Mouse (Mus musculus): ENCODE measurements at regions not wholly inside any gene's neighbourhood (a gene's known extent, or its start where the extent isn't known, plus 50 kb on each side); places are given as distances from the start of the nearest gene placed in this dataset.

DNA sequence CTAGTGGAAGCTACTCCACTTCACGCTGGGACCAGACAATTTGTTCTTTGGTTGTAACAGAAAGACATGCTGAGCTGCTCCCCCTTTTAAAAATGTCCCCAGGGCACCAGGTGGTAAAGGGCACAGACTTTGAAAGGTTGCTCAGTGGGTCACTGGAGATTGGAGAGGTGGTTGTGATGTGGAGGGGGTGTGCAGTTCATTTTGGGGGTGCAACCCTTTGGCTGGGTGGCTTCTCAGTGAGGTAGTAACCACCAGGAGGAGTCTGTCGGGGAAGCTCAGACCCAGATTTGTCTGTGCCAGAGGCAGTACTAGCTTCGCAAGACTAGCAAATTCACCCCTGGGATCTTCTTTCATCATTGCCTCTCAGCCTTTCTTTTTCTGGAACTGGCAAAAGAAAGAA lies 189.0 kb upstream of the Krr1 start:
- DNase-seq: no peak

DNA sequence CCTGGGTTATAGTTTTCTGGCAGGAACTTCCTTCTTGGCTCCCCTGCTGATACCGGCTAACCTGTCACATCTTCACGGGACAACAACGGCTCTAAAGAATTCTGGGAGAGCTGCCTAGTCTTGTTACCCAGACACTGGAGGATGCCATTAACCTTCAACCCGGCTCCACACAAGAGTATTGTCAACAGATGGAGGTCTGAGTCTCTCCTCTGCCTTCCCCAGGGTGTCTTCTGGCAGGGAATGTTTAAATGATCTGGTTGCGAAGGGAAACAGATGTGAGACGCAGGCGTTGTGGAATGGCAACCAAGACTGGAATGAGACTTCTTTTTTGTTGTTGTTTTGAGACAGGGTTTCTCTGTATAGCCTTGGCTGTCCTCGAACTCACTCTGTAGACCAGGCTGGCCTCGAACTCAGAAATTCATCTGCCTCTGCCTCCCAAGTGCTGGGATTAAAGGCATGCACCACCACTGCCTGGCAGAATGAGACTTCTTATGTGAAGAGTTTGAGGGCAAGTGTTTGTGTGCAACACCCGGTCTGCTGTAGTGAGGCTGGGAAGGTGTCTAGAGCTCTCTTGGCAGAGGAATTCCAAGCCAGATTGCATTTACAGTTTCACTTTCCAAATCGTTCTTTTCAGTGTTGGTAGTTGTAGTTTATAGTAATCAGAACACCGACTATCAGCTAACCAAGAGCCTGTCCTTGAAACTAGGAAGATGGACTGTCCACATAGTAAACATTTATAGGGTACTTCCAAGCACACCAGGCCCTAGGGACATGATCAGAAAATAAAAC lies 188.2 kb upstream of the Krr1 start:
- no peak for DNase-seq

DNA sequence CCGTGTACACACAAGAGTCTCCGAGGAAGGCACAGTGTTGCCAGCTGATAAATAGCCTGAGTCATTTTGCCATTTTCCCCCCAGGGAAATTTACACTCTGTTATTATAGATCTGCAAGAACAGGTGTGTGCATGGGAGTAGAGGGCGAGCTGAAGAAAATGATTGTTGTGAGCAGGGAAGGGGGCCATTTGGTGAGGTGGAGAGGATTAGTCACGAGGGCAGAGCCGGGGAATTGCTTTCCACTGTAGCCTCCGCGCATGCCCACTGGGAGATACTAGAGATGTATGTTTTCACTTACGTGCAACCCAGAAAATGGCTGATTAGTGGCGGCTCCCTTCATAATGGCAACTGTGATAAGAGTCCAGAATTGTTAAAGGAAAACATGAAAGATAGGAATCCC lies 185.3 kb upstream of the Krr1 start:
- DNase-seq: no peak

DNA sequence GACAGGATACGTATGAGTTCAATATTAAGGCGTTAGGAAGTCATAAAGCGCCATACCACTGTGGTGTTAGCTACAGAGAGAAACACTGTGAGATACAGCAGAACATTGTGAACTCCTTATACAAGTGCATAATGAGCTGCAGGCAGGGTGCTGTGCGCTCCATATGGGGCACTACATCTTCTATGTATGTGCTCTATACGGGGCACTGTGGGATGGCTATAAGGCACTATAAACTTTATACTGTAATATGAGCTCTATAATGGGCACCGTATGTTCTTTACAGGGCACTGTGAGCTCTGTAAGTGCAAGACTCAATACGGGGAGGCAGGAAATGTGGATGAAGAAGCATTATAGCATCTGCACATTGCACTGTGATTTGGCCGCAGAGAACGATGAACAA lies 183.2 kb upstream of the Krr1 start:
- no peak for DNase-seq

DNA sequence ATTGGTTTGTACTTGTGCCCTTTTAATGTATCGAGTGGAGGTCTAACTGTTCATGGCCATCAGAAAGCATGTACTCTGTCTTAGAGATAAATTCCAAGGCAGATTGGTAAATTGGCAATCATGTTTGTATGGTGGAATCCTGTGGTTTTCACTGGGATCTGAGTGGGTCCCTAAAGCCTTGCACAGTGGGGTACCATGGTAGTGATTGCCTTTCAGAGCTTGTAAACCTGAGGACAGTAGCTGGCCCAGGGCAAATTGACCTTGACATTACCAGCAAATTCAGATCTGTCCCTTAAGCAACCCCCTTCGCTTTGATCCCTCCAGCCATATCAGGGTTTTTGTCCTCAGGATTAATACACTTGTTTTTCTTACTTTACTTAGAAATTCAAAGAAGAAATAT lies 181.6 kb upstream of the Krr1 start:
- DNase-seq: no peak

DNA sequence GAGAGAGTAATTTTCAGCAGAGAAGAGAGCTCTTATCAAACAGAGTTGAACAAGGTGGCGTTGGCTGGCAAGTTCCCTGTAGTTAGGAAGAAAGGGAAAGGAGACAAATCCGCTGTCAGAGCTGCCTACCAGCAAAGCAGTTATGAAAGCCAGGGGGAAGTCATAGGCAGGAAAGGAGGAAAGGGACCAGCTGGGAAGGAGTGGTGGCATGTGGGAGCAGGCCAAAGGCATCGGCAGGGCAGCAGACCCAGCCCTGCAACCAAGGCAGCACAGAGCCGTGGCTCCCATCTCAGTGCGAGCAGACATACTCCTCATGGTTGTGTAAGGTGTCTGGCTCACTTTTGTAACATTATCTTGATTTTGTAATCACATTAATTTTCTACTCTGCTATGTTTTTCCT lies 177.4 kb upstream of the Krr1 start:
- peak in 1 of 2 experiments; percentile 15 for DNase-seq

DNA sequence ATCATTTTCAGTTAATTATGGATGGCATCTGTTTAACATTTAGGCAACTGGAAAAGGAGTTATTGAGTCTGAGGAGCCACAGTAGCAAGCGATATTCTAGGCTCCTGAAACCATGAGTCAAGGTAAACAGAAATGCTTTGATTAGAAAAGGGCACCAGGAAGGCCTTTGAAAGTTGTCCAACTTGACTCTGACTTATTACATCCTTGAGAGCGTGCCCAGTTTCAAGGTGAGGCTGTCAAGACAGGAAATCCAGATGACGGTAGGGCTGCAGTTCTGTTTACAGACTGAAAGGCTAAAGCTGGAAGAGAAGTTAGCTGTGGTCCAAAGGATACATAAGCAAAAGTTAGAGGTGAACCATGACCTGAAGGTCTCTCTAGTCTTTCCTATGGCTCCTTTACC lies 176.7 kb upstream of the Krr1 start:
- peak; percentile 57 to 59 for DNase-seq

DNA sequence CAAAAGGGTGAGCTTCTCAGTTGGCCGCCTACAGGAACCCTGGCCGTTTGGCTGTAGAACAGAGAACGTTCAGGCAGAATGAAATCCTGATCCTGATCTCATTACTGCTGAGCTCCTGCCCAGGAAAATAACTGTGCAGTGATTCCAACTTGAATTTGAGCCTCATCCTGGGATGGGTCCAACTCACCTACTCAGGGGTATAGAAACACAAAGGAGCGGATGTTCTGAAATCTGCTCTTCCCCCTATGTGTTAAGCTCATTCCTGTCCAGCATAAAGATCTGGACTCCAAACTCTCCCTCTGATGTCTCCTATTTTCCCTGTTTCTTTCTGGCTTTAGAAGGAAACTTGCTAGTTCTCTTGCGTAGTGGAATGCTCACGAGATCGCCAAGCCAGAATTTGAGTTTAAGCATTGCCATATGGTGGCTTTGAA lies 173.6 kb upstream of the Krr1 start:
- DNase-seq: no peak

DNA sequence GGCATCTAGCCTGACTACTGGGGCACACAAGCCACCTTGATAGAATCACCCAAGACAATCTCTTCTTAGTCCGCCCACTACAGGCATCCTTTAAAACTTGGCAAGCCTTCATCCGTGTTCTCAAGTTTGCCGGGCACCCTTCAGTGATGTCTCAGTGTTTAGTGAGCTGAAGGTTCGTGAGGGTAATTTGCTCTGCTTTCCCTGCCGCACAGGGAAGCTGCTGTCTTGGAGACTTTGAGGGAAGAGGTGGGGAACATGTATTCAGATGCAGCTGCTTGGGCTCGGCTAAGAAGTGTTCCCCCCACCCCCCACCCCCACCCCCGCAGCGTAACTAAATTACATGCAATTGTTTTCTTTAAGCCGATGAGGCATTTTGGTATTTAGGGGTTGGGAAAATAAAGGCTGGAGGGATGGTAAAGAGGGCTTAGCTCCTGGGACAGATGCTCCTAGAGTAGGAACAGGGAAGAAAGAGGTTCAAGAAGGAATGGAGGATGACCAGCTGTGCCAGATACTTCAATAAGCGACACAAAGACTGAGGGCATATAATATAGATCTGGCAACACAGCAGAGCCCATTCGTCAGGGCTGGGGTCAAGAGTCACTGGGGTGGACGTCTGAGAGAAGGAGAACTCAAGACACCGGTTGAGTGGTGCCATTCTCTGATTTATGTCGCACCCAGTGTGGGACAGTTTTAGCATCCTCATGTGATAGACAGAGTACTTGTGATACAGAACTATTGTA lies 172.4 kb upstream of the Krr1 start:
- DNase-seq: no peak

DNA sequence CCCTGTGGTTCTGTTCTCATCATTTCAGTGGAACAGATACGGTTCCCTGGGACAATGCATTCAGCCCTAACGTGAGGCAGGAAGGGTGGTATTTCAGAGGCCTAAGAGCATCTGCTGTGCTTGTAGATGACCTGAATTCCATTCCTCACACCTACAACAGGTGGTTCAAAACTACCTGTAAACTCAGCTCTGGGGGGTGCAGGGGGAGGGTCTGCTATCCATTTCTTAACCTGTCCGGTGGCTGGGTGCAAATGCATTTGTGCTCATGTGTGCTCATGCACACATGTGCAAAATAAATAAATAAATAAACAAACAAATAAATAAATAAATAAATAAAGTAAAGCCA lies 171.9 kb upstream of the Krr1 start:
- DNase-seq: no peak

DNA sequence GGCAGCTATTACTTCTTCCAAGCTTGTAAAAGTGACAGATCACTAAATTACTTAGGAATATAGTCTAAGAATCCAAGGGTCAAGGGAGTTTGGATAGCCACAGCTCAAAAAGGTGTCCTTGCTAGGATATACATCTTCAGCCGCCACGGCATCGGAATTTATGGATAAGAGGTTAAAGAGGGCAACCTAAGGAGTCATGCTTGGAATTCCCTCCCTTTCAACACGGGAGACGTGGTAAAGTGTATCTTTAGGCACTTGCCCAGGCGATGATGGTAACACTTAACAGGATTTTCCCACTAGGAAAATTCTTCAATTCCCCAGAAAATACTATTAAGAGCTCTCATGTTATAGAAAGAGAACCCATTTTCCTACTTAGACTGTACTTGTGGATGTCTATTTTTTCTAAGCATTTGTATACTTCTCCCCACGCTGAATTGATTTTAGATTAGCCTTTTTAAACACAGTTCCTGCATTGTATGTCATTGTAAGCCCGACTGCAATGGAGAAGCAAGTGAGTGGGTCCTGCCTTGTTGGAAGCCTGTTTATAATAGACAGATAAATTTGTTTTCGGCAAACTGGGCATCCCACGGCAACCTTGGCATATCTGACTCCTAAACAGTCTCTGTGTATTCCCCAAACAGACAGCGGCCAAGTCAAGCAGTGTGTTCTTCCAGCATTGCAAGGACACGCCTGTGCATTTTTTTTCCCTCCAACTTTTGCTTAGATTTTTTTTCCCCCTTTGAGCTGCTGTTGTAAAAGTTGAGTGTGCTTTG lies 171.3 kb upstream of the Krr1 start:
- peak; percentile 22 to 42 for DNase-seq

DNA sequence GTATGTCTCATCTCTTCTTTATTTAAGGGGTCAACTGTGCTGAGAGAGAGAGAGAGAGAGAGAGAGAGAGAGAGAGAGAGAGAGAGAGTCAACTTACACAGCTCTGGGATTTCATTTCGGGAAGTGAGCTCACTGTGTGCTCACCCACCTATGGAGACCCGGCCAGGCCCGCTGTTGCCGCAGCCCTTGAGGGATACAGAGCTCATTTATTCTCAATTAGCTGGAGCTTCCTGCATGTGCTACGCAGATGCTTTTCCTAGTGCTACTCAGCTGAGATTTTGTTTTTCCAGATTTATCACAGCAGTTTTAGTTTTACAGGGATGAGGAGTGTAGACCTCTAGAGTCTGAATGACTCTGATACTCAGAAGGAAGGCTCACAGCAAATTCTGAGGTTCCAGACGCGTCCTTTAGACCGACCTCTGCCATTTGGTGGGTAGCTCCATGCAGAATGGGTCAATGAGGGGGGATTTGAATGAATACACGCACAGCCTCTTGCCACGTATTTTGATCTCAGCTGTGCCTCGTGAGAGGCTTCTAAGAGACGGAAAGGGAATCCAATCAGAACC lies 170.6 kb upstream of the Krr1 start:
- DNase-seq: peak in 1 of 2 experiments; percentile 35

DNA sequence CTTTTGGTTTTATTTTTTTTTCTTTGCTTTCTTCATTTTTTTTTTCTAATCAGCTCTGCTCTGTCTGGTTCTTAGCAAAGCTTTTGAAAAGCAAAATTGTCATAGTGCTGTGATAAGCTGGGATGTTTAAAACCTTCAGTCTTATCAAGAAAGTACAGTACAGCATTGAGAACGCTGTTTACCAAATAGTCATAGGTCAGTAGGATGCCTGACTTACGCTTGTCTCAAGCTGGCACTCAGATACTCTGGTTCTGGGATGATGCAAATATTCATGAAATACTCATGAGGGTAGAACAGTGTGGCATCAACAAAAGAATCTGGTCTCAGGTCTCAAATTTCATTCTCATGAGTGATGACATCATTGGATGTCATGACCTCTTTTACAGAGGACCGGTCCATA lies 166.1 kb upstream of the Krr1 start:
- DNase-seq: no peak

DNA sequence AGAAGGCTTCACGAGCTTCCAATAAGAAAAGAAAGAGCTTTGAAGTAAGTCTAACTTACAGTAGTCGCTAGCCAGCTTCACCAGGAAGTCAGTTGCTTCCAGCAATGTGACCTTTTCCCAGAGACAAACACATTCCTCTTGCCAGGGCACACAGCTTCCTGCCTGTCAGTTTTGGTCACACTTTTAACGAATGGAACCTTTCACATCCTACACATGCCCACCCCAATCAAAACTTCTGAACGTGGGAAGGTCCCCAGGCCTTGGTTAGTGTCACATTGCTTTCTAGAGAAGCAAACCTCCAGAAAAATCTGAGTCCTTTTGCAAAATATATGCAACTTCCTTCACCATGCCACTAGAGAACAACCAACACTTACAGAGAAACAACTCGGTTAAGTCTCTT lies 165.5 kb upstream of the Krr1 start:
- DNase-seq: peak in 1 of 2 experiments; percentile 39

DNA sequence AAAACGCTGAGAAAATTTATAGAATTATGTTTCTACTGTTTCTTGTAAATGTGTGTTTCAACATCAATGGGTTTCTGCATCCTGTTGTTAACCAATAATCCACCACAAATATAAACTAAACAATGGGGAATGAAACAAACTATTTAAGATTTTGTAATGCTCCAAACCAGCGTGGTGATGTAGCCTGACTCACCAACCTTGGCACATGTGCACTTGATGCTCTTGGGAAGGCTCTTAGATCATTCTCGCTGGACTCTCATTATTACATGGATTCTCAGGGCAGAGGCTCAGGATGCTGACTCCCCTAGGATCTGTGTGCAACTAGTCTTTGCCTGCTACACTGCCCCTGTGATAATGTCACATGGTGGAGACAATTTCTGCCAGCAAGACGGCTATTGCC lies 158.7 kb upstream of the Krr1 start:
- peak; percentile 54 to 58 for DNase-seq

DNA sequence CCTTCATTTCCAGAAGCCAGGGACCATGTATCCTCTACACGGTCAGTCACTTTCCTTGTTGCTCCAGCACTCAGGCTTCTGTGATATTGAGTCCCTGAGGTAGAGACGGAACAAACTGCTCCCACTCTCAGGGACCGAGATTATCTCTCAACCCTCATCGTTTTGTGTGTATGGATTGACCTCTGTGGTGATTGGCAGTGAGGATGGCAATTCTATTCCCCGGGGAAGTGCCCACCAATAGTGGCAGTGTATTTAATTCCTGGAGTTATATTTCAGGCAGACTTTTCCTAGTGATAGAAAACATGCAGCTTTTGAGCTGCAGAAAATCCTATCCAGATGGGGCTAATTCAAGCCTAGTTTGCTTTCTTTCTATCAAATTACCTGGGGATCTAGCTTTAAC lies 157.8 kb upstream of the Krr1 start:
- DNase-seq: no peak

DNA sequence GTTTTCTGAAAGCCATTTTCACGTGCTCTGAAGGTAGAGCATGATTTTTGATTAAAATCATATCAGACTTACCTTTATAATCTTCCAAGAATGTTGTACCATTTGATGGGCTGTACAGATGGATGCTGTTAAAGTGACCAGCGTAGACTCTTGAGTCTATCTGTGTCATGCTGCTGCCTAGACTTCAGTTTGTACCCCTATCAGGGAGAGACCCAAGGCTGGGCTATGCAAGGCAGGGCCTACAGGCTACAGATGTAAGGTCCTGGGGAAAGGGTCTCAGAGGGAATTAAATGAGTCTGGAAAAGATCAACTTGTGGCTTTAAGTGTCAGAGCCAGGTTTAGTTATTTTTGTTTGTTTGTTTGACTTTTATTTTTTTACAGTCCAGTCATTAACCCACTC lies 157.3 kb upstream of the Krr1 start:
- no peak for DNase-seq

DNA sequence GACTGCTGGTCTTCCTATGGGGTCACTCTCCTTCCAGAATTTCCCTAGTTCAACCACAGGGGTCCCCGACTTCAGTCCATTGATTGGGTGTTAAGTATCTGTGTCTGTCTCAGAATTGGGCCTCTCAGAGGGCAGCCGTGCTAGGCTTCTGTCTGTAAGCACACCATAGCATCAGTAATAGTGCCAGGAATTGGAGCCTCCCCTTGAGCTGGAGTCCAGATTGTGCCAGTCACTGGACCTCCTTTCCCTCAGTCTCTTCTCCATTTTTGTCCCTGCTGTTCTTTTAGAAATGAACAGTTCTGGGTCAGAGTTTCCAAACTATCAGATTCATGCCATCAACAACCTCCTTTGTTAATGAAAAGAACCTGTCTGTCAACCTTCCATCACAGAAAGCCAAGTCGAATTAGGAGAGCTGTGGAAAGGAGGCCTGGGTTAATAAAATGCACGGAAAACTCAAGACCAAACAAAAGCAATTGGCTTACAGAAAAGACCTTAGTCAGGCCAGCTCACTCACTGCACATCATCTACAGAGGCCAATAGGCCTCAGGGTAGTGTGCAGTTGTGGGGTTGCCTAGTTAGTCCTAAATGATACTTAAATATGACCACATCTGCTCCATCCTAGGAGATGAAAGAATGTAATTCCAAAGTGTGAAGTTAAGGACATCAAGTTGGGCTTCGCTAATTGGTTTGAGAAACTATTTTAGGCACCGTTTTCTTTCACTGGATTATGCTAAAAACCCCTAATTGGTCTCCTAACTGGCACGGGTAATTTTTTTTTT lies 156.5 kb upstream of the Krr1 start:
- DNase-seq: no peak

DNA sequence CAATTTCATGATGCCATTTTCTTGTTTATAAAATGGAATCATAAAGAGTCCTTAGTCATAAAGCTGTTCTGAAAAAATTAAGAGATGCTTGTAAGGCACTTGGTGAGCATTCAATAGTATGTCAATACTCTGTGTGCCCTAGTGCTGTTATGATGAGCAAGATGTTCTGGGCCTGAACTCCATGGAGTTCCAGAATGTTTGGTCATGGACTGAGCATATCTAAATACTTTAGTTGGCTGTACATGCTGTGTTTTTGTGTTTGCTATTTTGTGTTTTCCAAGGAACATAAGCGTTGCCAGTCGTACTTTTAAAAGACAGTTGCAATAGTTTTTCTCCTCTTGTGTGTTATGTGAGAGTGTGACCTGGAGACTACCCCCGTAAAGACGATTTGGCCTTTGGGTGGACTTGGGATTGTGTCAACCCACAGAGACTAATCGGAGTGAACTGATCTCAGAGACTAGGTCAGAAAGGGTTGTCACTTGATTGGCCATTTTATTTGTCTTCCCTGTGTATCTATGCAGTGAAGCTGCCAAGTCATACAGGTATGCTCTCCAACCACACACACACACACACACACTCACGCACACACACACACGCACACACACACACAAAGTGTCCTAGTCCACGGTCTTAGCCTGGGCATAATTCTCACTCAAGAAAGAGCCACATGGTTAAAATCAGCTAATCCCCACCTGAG lies 152.6 kb upstream of the Krr1 start:
- DNase-seq: no peak

DNA sequence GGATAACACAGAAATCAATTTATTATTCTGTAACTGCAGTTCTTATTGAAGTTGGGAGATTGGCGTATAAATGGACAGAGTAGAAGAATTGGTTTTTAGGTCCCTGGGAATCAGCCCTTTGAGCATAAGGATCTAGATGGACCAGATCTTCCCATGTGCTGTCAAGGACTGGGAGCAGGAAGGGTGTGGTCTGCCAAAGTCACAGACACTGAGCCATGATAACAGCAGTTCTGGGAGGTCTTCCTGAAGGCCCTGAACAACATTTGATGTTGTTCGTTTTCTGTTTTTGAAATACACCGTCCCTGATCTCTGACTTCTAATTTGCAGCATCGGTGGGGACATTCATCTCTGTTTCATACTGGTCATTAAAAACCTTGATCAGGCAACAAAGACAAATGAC lies 147.6 kb upstream of the Krr1 start:
- peak in 1 of 2 experiments; percentile 12 for DNase-seq

DNA sequence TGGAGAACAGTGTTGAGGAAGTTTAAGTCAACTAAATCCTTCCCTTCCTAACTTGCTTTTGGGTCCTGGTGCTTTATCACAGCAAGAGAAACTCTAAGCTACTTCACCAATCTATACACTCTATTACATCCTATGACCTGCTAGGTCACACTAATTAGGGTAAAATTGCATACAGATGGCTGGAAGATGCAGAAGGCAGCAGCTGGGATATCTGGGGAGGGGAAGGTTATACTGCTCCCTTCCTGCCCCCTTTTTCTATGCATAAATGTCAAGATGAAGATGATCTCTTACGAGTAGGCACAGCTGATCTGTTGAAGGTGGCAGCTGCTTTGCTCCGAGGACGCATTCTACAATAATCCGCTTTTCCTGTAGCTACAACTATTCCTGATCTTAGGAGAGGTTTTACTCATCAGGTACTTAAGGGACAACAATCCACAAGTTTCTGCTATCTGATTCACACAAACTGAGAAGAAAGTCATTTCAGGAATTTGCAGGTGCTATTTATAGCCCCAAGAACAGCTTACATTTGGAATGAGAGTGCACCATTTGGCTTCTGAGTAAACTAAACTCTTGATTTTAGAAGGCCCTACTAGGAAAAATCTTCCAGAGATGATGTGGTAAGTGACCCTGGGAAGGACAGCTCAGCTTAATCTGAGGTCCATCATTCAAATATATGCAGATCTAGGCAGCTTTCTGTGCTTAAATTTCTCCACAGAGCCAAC lies 146.3 kb upstream of the Krr1 start:
- no peak for DNase-seq
